Mouse (Mus musculus) central nervous system, embryonic 11.5 days (tissue): ENCODE data around the gene Zfp879. TPM values are rescaled to one million over a fixed set of nuclear protein-coding genes. Genes with fewer than 3 reads are reported as not detected.

ENCODE experiments used
- polyA plus RNA-seq: library from polyadenylated mRNA; depleted of rRNA; stranded (reverse); fragments of >200 nt; gene quantifications from 2 replicates; pipeline ENCODE4 v1.2.3, GENCODE M21; 2012; rRNA removed

The Zfp879 gene
- 0.91 and 1.1 TPM in 2 replicates for polyA plus RNA-seq

DNA sequence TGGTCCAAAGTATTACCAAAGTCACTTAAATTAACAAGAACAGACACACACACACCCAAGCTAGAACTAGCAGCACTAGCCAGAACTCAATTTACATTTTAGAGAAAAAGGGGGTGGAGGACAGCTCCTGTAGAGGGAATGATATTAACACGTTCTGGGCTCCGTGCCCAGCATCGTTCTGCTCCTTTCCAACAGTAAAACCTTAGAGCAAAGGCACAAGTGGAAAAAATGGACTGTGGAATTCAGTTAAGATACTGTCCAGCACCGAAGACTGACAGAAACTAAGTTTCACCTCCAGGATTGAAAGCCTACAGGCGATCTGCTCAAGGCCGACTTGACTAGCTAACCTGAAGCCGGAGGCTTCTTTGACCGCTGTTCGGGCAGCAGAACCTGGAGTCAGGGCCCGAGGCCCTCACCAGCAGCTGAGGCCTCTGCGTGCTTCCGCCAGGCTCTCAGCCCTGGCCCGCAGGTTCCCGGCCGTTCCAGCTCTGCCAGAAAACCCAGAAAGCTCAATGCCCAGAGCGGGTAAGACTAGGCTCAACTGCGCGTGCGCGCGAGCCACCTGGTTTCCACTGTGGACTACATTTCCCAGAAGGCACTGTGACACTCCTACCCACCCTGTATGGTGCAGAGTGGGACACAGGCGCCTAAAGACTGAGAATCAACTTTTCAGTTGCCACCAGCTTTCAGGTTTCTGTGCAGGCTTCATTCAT, at the start of gene Zfp879:
Gene Zfp879 (minus strand): TSS at position 530 of the 713 bp plus-strand sequence.

GRCm38 (mm10) chr11:50887390-50888128, 46.2 kb upstream of the Zfp879 start, which contains the start of gene Zfp454:
Gene Zfp454, minus strand, starts transcription at chr11:50887651.

DNA sequence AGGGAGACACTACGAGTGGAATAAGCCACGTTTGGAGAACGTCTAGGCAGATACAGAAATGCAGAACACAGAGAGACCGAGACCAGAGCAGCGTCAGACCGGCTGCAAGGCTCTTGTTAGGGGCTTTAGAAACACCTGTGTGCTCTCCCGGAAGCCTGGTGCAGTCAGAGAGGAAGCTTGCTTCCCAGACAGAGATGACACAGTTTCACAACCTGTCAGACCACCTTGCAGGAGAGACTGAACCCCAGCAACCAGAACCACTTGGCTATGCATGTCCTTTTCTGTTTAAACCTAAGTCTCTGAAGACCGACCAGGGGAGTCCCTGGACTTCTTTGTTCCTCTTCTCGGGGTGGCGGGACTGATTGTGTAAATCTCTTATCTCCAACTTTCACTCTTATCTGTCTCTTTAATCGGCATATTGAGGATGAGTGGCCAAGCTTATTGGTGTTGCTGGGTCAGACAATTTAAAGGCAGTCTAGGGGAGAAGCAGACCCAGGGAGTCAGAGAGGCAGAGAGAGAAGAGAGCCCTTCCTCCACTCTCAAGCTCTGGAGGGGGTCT, 8.9 kb upstream of the Zfp879 start, which contains the start of gene Grm6:
Gene Grm6 (plus strand): TSS at position 509 of the 559 bp plus-strand sequence.

GRCm38 (mm10) chr11:50827010-50827953, 14.1 kb downstream of the Zfp879 start, which contains the start of gene Zfp354c:
Gene Zfp354c, minus strand, starts transcription at chr11:50827724.

Other genes starting within 250 kb of the Zfp879 start
- gene Adamts2, start 239.5 kb downstream of the Zfp879 start, polyA plus RNA-seq = 2.3 and 4.7 TPM in 2 replicates
- 19.6 and 29.6 TPM in 2 replicates for gene Zfp354c, start 13.8 kb downstream of the Zfp879 start, polyA plus RNA-seq
- 0.08 and 0.15 TPM in 2 replicates for gene Grm6, start 9.1 kb upstream of the Zfp879 start, polyA plus RNA-seq
- gene Zfp454, start 46.1 kb upstream of the Zfp879 start, polyA plus RNA-seq = 10.3 and 14.6 TPM in 2 replicates
- gene Zfp2, start 74.6 kb upstream of the Zfp879 start, polyA plus RNA-seq = 12.4 and 15.0 TPM in 2 replicates
- 0.83 and 1.2 TPM in 2 replicates for gene Zfp354b, start 90.1 kb upstream of the Zfp879 start, polyA plus RNA-seq
- gene 4933414I15Rik, start 102.2 kb upstream of the Zfp879 start, polyA plus RNA-seq = not detected in 2 replicates
- gene Prop1, start 112.2 kb upstream of the Zfp879 start, polyA plus RNA-seq = 0.15 and 0.17 TPM in 2 replicates
- not detected in 2 replicates for gene Olfr1378, start 125.0 kb upstream of the Zfp879 start, polyA plus RNA-seq
- gene Olfr1377, start 140.4 kb upstream of the Zfp879 start, polyA plus RNA-seq = 0.09 TPM in 1 of 2 replicates, not detected in the other
- not detected in 2 replicates for gene Olfr51, start 162.0 kb upstream of the Zfp879 start, polyA plus RNA-seq
- not detected in 2 replicates for gene Olfr54, start 172.7 kb upstream of the Zfp879 start, polyA plus RNA-seq
- not detected in 2 replicates for gene Olfr1375, start 206.6 kb upstream of the Zfp879 start, polyA plus RNA-seq
- 9.7 and 12.6 TPM in 2 replicates for gene Zfp354a, start 217.7 kb upstream of the Zfp879 start, polyA plus RNA-seq